Mouse (Mus musculus) liver, embryonic 14.5 days (tissue): Measurements from ENCODE around the gene Hoxb8. TPM values are rescaled to one million over a fixed set of nuclear protein-coding genes. Genes with fewer than 3 reads are reported as not detected.

Experiments used
- ATAC-seq: fragments of 200-750 bp; cut with Nextera tagmentation; 2 replicates; pipeline ENCODE4 v1.8.0; 2017; ENCODE audit warnings: moderate number of reproducible peaks, mild to moderate bottlenecking, moderate library complexity; ENCODE audit not compliant: insufficient read depth
- DNase-seq, 3 experiments: peaks; one replicate each; pipeline ENCODE4 v3.0.0-alpha.2; 2012 to 2013; ENCODE audit warnings: low read depth in 3 of 3, low spot score in 3 of 3
- H3K27ac ChIP-seq: fragments of 300-500 bp; sonication (generic); 2 replicates; pipeline ENCODE4 v1.5.1; 2014; ENCODE audit warnings: moderate library complexity, mild to moderate bottlenecking, control low read depth, inconsistent platforms
- H3K27me3 ChIP-seq: fragments of 300-500 bp; sonication (generic); 2 replicates; pipeline ENCODE4 v1.6.1; 2014; ENCODE audit warnings: mild to moderate bottlenecking, low read length, moderate library complexity; ENCODE audit not compliant: control insufficient read depth, insufficient read depth
- H3K36me3 ChIP-seq: fragments of 300-500 bp; sonication (generic); replicated peaks from 2 replicates; pipeline ENCODE4 v1.6.1; 2014; ENCODE audit warnings: low read depth; ENCODE audit not compliant: control insufficient read depth, insufficient read depth
- H3K4me1 ChIP-seq, 2 experiments: fragments of 200-500 bp in 1 of 2; fragments of 300-500 bp in 1 of 2; sonication (generic) in 1 of 2; replicated peaks; 2 replicates each; pipeline ENCODE4 v1.6.1; 2012 to 2014; ENCODE audit warnings: antibody characterized with exemption in 1 of 2, inconsistent platforms in 1 of 2, low read length in 1 of 2; ENCODE audit not compliant: control insufficient read depth in 2 of 2, insufficient read depth in 2 of 2
- H3K4me2 ChIP-seq: fragments of 300-500 bp; sonication (generic); 2 replicates; pipeline ENCODE4 v1.6.1; 2014; ENCODE audit warnings: low read depth, mild to moderate bottlenecking, control low read depth, moderate library complexity
- H3K4me3 ChIP-seq, 2 experiments: fragments of 200-500 bp in 1 of 2; fragments of 300-500 bp in 1 of 2; sonication (generic) in 1 of 2; 2 replicates each; pipeline ENCODE4 v1.5.1; 2012 to 2014; ENCODE audit warnings: low read depth in 2 of 2, low read length in 2 of 2, mild to moderate bottlenecking in 2 of 2, control low read depth in 1 of 2, inconsistent platforms in 1 of 2, moderate library complexity in 1 of 2; ENCODE audit not compliant: insufficient read depth in 1 of 2
- H3K9ac ChIP-seq: fragments of 300-500 bp; sonication (generic); replicated peaks from 2 replicates; pipeline ENCODE4 v1.6.1; 2014; ENCODE audit warnings: mild to moderate bottlenecking, control low read depth, moderate library complexity
- H3K9me3 ChIP-seq: fragments of 300-500 bp; sonication (generic); 2 replicates; pipeline ENCODE4 v1.6.1; 2016; ENCODE audit warnings: low read length, mixed read lengths; ENCODE audit not compliant: control insufficient read depth
- CTCF ChIP-seq: IDR thresholded peaks from 2 replicates; pipeline ENCODE4 v1.5.1; 2016; ENCODE audit warnings: antibody characterized with exemption, low read depth, control low read depth
- EP300 ChIP-seq: IDR thresholded peaks from 2 replicates; pipeline ENCODE4 v1.6.1; 2016; ENCODE audit warnings: antibody characterized with exemption, low read depth
- WGBS: fragments of 180-500 bp; shearing (Covaris S2); extraction: QIAGEN DNeasy Blood & Tissue Kit; methylation state at CpG from one replicate; pipeline ENCODE4 v1.1.7; 2014; ENCODE audit not compliant: insufficient replicate concordance; 5-methylcytosine and 5-hydroxymethylcytosine counted together
- polyA plus RNA-seq, 2 experiments: library from polyadenylated mRNA; depleted of rRNA in 1 of 2; stranded (reverse) in 1 of 2; unstranded in 1 of 2; fragments of >200 nt; fragmentation: Nextera tagmentation in 1 of 2; extraction: Ambion mirVana in 1 of 2; gene quantifications; 2 replicates each; pipeline versions ENCODE4 v1.2.1 to v1.2.3; 2012 to 2014

The Hoxb8 gene
- polyA plus RNA-seq, 2 experiments = 0.03 TPM; not detected in 1

DNA sequence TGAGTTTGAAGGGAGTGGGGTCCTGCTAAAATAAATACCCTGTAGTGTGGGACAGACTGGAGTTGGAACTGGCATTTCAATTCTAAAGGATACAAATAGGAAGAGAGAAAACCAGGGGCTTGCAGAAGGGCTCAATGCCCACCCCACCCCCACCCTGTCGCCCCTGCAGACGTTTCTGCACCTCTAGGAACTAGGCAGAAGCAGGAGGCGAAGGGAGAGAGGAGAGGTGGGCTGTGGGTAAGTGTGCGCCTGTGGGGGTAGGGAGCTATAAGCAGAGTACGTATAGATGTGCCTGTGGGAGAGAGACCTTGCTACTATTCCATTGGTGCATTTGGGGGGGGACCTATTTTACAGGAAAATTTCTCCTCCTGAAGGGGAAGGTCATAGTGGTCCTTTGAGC lies 46.0 kb downstream of the Hoxb8 start:
- Histone ChIP-seq H3K4me1 (no peaks in the 10 kb centered on the region), H3K27ac (no peak overlapping the region), H3K9ac (no peak overlapping the region), H3K4me2 (no peak overlapping the region), H3K27me3 (peaks cover 68% of the 10 kb centered on the region), H3K36me3 (no peaks in the 10 kb centered on the region), H3K9me3 (no peaks in the 10 kb centered on the region), H3K4me3 (no peak overlapping the region)
- TF ChIP-seq CTCF (no peak), EP300 (no peak)
- ATAC-seq (no peak), DNase-seq (no peak)
- 28% methylated on average over 5 of the region's 5 CpGs for WGBS

DNA sequence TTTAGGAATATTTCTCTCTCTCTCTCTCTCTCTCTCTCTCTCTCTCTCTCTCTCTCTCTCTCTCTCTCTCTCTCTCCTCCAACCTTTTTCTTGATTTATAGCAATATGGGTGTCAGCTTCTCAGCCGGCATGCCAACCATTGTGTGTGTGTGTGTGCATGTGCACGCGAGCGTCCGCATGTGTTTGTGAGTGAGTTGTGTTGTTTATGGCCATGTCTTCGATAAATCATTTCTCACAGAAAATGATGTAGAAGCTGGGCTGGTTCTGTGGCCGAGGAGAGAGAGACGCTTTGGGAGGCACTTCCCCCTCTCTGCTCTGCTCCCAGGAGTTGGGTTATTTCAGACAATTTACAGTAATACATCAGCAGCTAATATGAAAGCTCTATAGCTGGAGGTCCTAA lies 46.9 kb downstream of the Hoxb8 start:
- no peaks in the 10 kb centered on the region for H3K36me3 ChIP-seq
- no peaks in the 10 kb centered on the region for H3K9me3 ChIP-seq
- TF ChIP-seq EP300 (no peak), CTCF (no peak)
- DNase-seq (no peak), ATAC-seq (no peak)
- H3K27me3 ChIP-seq = peaks cover 72% of the 10 kb centered on the region
- 27% methylated on average over 8 of the region's 8 CpGs for WGBS
- no peak overlapping the region for H3K27ac ChIP-seq
- H3K9ac ChIP-seq = no peak overlapping the region
- H3K4me1 ChIP-seq = no peaks in the 10 kb centered on the region
- H3K4me3 ChIP-seq = no peak overlapping the region
- no peak overlapping the region for H3K4me2 ChIP-seq

DNA sequence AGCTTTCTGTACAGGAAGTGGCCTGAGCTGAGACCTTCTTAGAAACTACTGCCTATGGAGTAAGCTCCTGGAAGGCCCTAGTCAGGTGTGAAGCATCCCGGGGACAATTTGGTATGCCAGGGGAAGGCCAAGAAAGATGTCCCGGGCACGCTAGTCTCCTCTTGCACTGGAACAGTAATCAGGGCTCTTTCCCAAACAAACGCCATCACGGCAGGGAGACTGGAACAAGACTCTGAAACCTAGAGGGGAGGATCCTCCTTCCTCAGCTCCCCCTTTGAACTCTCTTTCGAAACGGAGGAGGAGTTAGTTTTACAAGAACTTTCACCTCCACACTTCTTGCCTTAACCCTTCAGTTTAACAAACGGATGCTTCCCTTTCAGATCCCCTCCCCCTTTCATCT lies 50.4 kb downstream of the Hoxb8 start:
- Histone ChIP-seq H3K4me2 (no peak overlapping the region), H3K4me1 (no peaks in the 10 kb centered on the region; a peak in 1 of 4 replicates), H3K9ac (no peak overlapping the region), H3K9me3 (no peaks in the 10 kb centered on the region), H3K36me3 (no peaks in the 10 kb centered on the region), H3K4me3 (no peak overlapping the region), H3K27me3 (peaks cover 64% of the 10 kb centered on the region), H3K27ac (no peak overlapping the region)
- 11% methylated on average over 8 of the region's 8 CpGs for WGBS
- no peak for TF ChIP-seq CTCF
- TF ChIP-seq EP300 = no peak
- no peak for DNase-seq
- no peak for ATAC-seq

DNA sequence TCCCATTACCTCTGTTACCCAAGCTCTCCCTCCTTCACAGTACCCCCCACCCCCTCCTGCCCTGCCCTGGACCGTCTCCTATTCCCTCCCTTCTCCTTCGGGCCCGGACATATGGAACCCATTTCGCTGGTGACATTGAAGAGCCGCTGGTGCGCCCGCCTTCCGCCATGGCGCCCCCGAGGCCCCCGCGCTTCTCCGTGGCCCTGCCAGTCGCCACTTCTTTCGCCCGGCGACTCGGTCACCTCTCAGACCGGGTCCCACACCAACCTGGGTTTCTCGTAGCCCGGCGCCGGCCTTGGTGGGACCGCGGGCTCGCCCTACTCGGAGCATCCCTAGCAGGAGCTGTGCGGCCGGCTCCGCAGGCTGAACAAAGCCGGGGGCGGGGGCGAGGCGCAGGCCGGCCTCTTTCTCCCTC lies 50.9 kb downstream of the Hoxb8 start:
- Histone ChIP-seq H3K9me3 (no peaks in the 10 kb centered on the region), H3K36me3 (no peaks in the 10 kb centered on the region), H3K27me3 (peaks cover 64% of the 10 kb centered on the region), H3K9ac (no peak overlapping the region), H3K27ac (no peak overlapping the region), H3K4me2 (peak overlapping the region; percentile 20; the same call in 1 of the 2 replicates), H3K4me1 (no peaks in the 10 kb centered on the region; a peak in 1 of 4 replicates), H3K4me3 (peak overlapping the region in 1 of 2 experiments; percentile 12; a peak in 1 of 4 replicates)
- no peak for TF ChIP-seq EP300
- no peak for TF ChIP-seq CTCF
- 13% methylated on average over 32 of the region's 35 CpGs for WGBS
- ATAC-seq = no peak
- DNase-seq = no peak

DNA sequence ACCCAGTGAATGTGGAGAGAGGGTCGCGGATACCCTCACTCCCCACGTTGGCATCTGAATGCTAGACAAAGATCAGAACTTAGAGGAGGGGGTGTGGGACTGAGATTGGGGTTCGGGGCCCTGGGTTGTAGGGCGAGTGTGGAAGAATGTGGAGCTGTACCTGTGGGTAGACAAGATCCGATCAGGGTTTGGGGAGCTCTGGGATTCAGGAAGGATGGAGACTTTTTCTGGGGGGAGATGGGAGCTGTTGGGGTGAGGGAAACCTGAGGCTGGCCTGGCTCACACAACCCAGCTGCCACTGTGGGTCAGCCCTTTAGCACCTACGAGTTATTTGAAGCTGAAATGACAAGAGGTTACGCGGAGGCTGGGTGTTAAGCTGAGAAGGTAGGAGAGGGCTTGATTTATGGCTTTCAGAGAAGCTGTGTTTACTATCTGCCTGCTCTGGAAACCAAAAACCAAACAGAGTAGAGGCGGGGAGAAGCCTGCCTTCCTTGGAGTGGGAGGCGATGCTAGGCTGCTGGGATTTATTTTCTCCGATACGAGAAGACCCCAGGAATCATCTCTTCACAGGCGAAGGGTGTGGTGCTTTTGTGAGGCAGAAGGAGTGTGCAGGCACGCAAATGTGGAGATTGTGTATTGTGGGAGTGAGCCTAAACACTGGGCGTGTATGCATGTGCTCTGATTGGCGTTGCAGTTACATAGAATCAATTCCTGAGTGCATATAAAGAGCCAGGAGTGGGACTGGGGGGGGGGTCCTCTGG lies 51.7 kb downstream of the Hoxb8 start:
- Histone ChIP-seq H3K9me3 (no peaks in the 10 kb centered on the region), H3K36me3 (no peaks in the 10 kb centered on the region), H3K4me2 (no peak overlapping the region), H3K9ac (no peak overlapping the region), H3K27ac (no peak overlapping the region), H3K4me3 (no peak overlapping the region), H3K4me1 (no peaks in the 10 kb centered on the region; a peak in 1 of 4 replicates), H3K27me3 (peaks cover 68% of the 10 kb centered on the region)
- TF ChIP-seq CTCF = no peak
- TF ChIP-seq EP300 = no peak
- DNase-seq (no peak), ATAC-seq (no peak)
- WGBS = 29% methylated on average over 17 of the region's 17 CpGs
